Mouse (Mus musculus): ENCODE results near the gene Kcna5.

DNA sequence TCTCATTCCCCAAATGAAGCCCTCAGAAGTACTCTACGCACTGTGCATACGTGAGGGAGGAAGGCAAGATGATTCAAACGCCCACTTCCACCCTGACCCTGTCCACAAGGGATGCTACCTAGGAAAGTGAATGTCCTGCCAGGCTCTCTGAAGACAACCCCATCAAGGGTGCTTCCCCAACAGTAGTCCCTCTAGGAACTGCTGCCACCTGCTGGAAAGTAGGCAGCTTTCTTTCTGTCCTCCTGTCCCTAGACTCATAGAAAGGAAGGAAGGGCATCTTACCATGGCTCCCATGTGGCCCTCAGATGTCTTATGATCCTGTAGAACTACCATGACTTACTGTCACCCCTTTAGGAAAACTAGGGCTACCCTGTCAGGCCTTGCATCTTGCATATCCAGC is 22.1 kb downstream of the Kcna5 start:
- TF ChIP-seq CTCF (IDR thresholded peaks at IDR 0.05; ENCODE audit: insufficient read depth, low read length) (0 out of 2 replicates have a peak, but pooled peaks have one; percentile 3), POLR2A (IDR thresholded peaks at IDR 0.05; ENCODE audit: borderline replicate concordance, extremely low read depth, low read depth, low read length) (no peak)

All from lung, adult 2 months (tissue).